Comparison of ENCODE assay signal across 20 mouse cellular contexts in the genomic region with DNA sequence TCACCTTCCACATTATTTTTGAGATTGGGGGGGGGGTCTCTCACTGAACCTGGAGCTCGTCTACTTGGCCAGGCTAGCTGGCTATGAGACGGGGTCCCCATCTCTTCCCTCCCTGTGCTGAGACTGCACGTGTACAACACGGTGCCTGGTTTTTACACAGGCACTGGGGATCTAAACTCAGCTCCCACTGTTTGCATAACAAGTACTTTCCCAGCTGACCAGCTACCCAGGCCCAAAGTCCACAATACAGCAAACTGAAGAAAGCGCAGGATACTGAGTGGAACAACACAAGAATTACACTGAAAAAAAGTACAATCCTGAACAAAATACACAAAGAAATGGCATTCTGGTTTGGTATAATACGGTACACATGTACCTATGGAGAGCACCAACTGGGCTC. TPM values are rescaled to one million over a fixed set of nuclear protein-coding genes. Genes with fewer than 3 reads are reported as not detected.
"Had no signal": no experiment of that assay in that cellular context is flagged by ENCODE, and none has a peak within 500 bp of the region (broad histone marks: within the 10 kb centered on the region; RNA-seq: fewer than 3 reads in every experiment).

No protein-coding gene starts in this region.

- H3K9ac ChIP-seq: hindbrain, embryonic 14.5 days; intestine, embryonic 15.5 days; limb, embryonic 13.5 days; liver, embryonic 14.5 days; lung, embryonic 15.5 days; neural tube, embryonic 13.5 days had no signal

- H3K36me3 ChIP-seq: intestine, embryonic 15.5 days had no signal

- ATAC-seq: intestine, embryonic 15.5 days; midbrain, embryonic 16.5 days had no signal

- H3K4me1 ChIP-seq: intestine, embryonic 15.5 days; limb, embryonic 13.5 days; lung, embryonic 15.5 days; megakaryocyte, embryonic 14.5 days; neural tube, embryonic 13.5 days had no signal

- H3K27ac ChIP-seq: hindbrain, embryonic 14.5 days; intestine, embryonic 15.5 days; limb, embryonic 13.5 days; liver, embryonic 14.5 days; lung, embryonic 15.5 days; macrophage; neural tube, embryonic 13.5 days; stomach, postnatal 0 days had no signal

- H3K4me3 ChIP-seq: intestine, embryonic 15.5 days; limb, embryonic 13.5 days; lung, embryonic 15.5 days; megakaryocyte, embryonic 14.5 days; neural tube, embryonic 13.5 days had no signal

- H3K27me3 ChIP-seq: intestine, embryonic 15.5 days; limb, embryonic 13.5 days; lung, embryonic 15.5 days; megakaryocyte, embryonic 14.5 days; neural tube, embryonic 13.5 days had no signal

- DNase-seq: left cerebral cortex, postnatal 4 days; lung, postnatal 14 days; right cerebral cortex, postnatal 14 days; thymus, postnatal 4 days had no signal

- H3K4me2 ChIP-seq: hindbrain, embryonic 14.5 days; intestine, embryonic 15.5 days; limb, embryonic 13.5 days; lung, embryonic 15.5 days; midbrain, embryonic 11.5 days; neural tube, embryonic 13.5 days had no signal

- H3K9me3 ChIP-seq: intestine, embryonic 15.5 days; limb, embryonic 13.5 days; lung, embryonic 15.5 days; megakaryocyte, embryonic 14.5 days; neural tube, embryonic 13.5 days had no signal

RNA-seq across cellular contexts. Expression of gene C2cd6, which starts 7.4 kb away (rescaled TPM):
- total RNA-seq: layer of hippocampus, adult 8-10 months; layer of hippocampus, postnatal 14 days; left cerebral cortex, adult 18-20 months; left cerebral cortex, postnatal 4 days had no signal
- polyA plus RNA-seq: intestine, embryonic 15.5 days; large intestine, adult 2 months; limb, embryonic 13.5 days; lung, embryonic 15.5 days; macrophage; midbrain, embryonic 11.5 days; midbrain, embryonic 16.5 days; neural tube, embryonic 13.5 days; spleen, adult 2 months; stomach, postnatal 0 days had no signal
